Mouse (Mus musculus): ENCODE measurements at regions not wholly inside any gene's neighbourhood (a gene's known extent, or its start where the extent isn't known, plus 50 kb on each side); places are given as distances from the start of the nearest gene placed in this dataset.

DNA sequence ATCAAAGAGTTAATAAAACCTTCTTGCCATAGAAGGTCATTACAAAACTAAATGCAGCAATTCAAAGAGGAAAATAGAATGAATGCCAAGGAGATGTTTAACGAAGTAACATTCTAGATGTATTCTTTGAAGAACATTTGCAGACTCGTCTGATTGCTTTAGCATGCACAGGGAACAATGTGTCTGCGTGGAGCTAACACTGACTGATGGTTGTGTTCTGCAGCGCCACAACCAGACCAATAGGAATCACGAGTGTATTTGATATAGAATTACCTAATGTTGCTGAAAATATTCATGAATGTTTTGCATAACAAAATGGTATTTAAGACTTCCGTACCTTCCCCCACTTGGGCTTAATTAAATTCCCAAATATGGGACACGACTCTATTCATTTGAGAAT, 200.3 kb upstream of the Tmem161b start:
- no peaks in the 10 kb centered on the region for H3K4me1 ChIP-seq (ENCODE audit: control insufficient read depth, insufficient read depth, low read length)
- TF ChIP-seq CTCF (IDR thresholded peaks at IDR 0.05; ENCODE audit: insufficient read depth, low read length): no peak
- TF ChIP-seq POLR2A (IDR thresholded peaks at IDR 0.05; ENCODE audit: borderline replicate concordance, extremely low read depth, low read depth, low read length): no peak
- no peak for DNase-seq
- H3K4me3 ChIP-seq (replicated peaks; ENCODE audit: extremely low read depth, low read depth, low read length): no peak overlapping the region
- 71% methylated on average over 7 of the region's 7 CpGs for WGBS

- WGBS: 93% methylated on average over 1 of the region's 1 CpGs
- TF ChIP-seq CTCF (IDR thresholded peaks at IDR 0.05; ENCODE audit: insufficient read depth, low read length): no peak
- TF ChIP-seq POLR2A (IDR thresholded peaks at IDR 0.05; ENCODE audit: borderline replicate concordance, extremely low read depth, low read depth, low read length): no peak
- no peak overlapping the region for H3K4me3 ChIP-seq (replicated peaks; ENCODE audit: extremely low read depth, low read depth, low read length)
- no peak for DNase-seq
- H3K4me1 ChIP-seq (ENCODE audit: control insufficient read depth, insufficient read depth, low read length): no peaks in the 10 kb centered on the region
Observed at GRCm38 (mm10) chr13:84023021-84023420, 199.1 kb upstream of the Tmem161b start.

DNA sequence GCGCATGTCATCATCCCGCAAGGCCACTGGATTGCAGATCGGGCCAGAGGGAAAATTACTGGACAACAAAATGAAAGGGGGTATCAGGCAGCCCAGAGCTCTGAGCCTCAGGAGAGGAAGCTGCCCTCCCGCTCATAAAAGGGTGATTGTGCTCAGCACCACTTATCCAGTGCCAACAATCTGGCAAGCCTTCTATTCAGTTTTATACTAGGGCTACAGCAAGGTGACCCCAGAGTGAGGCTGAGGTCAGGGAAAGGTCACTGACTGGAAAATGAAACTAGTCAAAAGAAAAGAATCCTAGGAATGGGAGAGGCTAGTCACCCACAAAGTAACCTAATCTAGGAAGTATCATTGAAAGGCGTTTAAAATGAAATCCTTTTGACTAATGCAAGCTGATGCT, 198.5 kb upstream of the Tmem161b start:
- TF ChIP-seq CTCF (IDR thresholded peaks at IDR 0.05; ENCODE audit: insufficient read depth, low read length) (no peak), POLR2A (IDR thresholded peaks at IDR 0.05; ENCODE audit: borderline replicate concordance, extremely low read depth, low read depth, low read length) (no peak)
- Histone ChIP-seq H3K4me3 (replicated peaks; ENCODE audit: extremely low read depth, low read depth, low read length) (no peak overlapping the region), H3K4me1 (ENCODE audit: control insufficient read depth, insufficient read depth, low read length) (no peaks in the 10 kb centered on the region)
- DNase-seq: no peak
- WGBS: 73% methylated on average over 5 of the region's 5 CpGs

- H3K4me1 ChIP-seq (ENCODE audit: control insufficient read depth, insufficient read depth, low read length): no peaks in the 10 kb centered on the region
- DNase-seq: no peak
- TF ChIP-seq POLR2A (IDR thresholded peaks at IDR 0.05; ENCODE audit: borderline replicate concordance, extremely low read depth, low read depth, low read length) (no peak), CTCF (IDR thresholded peaks at IDR 0.05; ENCODE audit: insufficient read depth, low read length) (no peak)
- no peak overlapping the region for H3K4me3 ChIP-seq (replicated peaks; ENCODE audit: extremely low read depth, low read depth, low read length)
- WGBS: 76% methylated on average over 2 of the region's 2 CpGs
Observed at GRCm38 (mm10) chr13:84025348-84025747, 196.7 kb upstream of the Tmem161b start.

GRCm38 (mm10) chr13:84047736-84048135, 174.4 kb upstream of the Tmem161b start:
- TF ChIP-seq POLR2A (IDR thresholded peaks at IDR 0.05; ENCODE audit: borderline replicate concordance, extremely low read depth, low read depth, low read length) (no peak), CTCF (IDR thresholded peaks at IDR 0.05; ENCODE audit: insufficient read depth, low read length) (no peak)
- Histone ChIP-seq H3K4me1 (ENCODE audit: control insufficient read depth, insufficient read depth, low read length) (no peaks in the 10 kb centered on the region), H3K4me3 (replicated peaks; ENCODE audit: extremely low read depth, low read depth, low read length) (no peak overlapping the region)
- 76% methylated on average over 6 of the region's 6 CpGs for WGBS
- DNase-seq: no peak

- DNase-seq: no peak
- no peak for TF ChIP-seq POLR2A (IDR thresholded peaks at IDR 0.05; ENCODE audit: borderline replicate concordance, extremely low read depth, low read depth, low read length)
- no peak for TF ChIP-seq CTCF (IDR thresholded peaks at IDR 0.05; ENCODE audit: insufficient read depth, low read length)
- Histone ChIP-seq H3K4me1 (ENCODE audit: control insufficient read depth, insufficient read depth, low read length) (no peaks in the 10 kb centered on the region), H3K4me3 (replicated peaks; ENCODE audit: extremely low read depth, low read depth, low read length) (no peak overlapping the region)
- WGBS: 77% methylated on average over 1 of the region's 1 CpGs
Observed at GRCm38 (mm10) chr13:84052221-84052620, 169.9 kb upstream of the Tmem161b start.

GRCm38 (mm10) chr13:84054956-84055355, 167.1 kb upstream of the Tmem161b start:
- WGBS: 69% methylated on average over 7 of the region's 7 CpGs
- TF ChIP-seq CTCF (IDR thresholded peaks at IDR 0.05; ENCODE audit: insufficient read depth, low read length): no peak
- no peak for TF ChIP-seq POLR2A (IDR thresholded peaks at IDR 0.05; ENCODE audit: borderline replicate concordance, extremely low read depth, low read depth, low read length)
- no peaks in the 10 kb centered on the region for H3K4me1 ChIP-seq (ENCODE audit: control insufficient read depth, insufficient read depth, low read length)
- H3K4me3 ChIP-seq (replicated peaks; ENCODE audit: extremely low read depth, low read depth, low read length): no peak overlapping the region
- no peak for DNase-seq

- no peak for TF ChIP-seq POLR2A (IDR thresholded peaks at IDR 0.05; ENCODE audit: borderline replicate concordance, extremely low read depth, low read depth, low read length)
- TF ChIP-seq CTCF (IDR thresholded peaks at IDR 0.05; ENCODE audit: insufficient read depth, low read length): no peak
- no peak for DNase-seq
- Histone ChIP-seq H3K4me1 (ENCODE audit: control insufficient read depth, insufficient read depth, low read length) (no peaks in the 10 kb centered on the region), H3K4me3 (replicated peaks; ENCODE audit: extremely low read depth, low read depth, low read length) (no peak overlapping the region)
Observed at GRCm38 (mm10) chr13:84055576-84055975, 166.5 kb upstream of the Tmem161b start.

- Histone ChIP-seq H3K4me3 (replicated peaks; ENCODE audit: extremely low read depth, low read depth, low read length) (no peak overlapping the region), H3K4me1 (ENCODE audit: control insufficient read depth, insufficient read depth, low read length) (no peaks in the 10 kb centered on the region)
- no peak for DNase-seq
- 44% methylated on average over 3 of the region's 3 CpGs for WGBS
- no peak for TF ChIP-seq CTCF (IDR thresholded peaks at IDR 0.05; ENCODE audit: insufficient read depth, low read length)
- TF ChIP-seq POLR2A (IDR thresholded peaks at IDR 0.05; ENCODE audit: borderline replicate concordance, extremely low read depth, low read depth, low read length): no peak
Observed at GRCm38 (mm10) chr13:84056451-84056850, 165.6 kb upstream of the Tmem161b start.

GRCm38 (mm10) chr13:84056998-84057397, 165.1 kb upstream of the Tmem161b start:
- DNase-seq: no peak
- Histone ChIP-seq H3K4me3 (replicated peaks; ENCODE audit: extremely low read depth, low read depth, low read length) (no peak overlapping the region), H3K4me1 (ENCODE audit: control insufficient read depth, insufficient read depth, low read length) (no peaks in the 10 kb centered on the region)
- TF ChIP-seq CTCF (IDR thresholded peaks at IDR 0.05; ENCODE audit: insufficient read depth, low read length) (no peak), POLR2A (IDR thresholded peaks at IDR 0.05; ENCODE audit: borderline replicate concordance, extremely low read depth, low read depth, low read length) (no peak)
- 74% methylated on average over 5 of the region's 5 CpGs for WGBS

DNA sequence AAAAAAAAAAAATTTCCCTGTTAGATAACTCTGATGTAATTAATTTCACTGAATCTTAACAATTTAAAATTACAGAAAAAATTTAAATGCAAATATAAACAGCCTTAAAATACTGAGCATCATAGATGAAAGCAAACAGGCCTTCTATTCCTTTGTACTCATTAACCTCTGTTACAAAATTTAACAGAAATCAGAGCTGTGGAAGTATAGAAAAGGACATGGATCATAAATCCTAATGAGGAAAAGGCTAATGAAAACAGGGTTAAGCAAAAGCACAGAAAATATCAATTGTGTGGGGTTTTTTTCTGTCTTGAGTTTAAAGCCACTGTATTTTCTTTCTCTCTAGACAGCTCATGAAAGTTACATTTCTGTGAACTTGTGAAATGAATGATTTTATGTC, 164.6 kb upstream of the Tmem161b start:
- DNase-seq: no peak
- Histone ChIP-seq H3K4me3 (replicated peaks; ENCODE audit: extremely low read depth, low read depth, low read length) (no peak overlapping the region), H3K4me1 (ENCODE audit: control insufficient read depth, insufficient read depth, low read length) (no peaks in the 10 kb centered on the region)
- TF ChIP-seq POLR2A (IDR thresholded peaks at IDR 0.05; ENCODE audit: borderline replicate concordance, extremely low read depth, low read depth, low read length) (no peak), CTCF (IDR thresholded peaks at IDR 0.05; ENCODE audit: insufficient read depth, low read length) (no peak)
